Mouse (Mus musculus): Measurements from ENCODE around the gene Colgalt1.

DNA sequence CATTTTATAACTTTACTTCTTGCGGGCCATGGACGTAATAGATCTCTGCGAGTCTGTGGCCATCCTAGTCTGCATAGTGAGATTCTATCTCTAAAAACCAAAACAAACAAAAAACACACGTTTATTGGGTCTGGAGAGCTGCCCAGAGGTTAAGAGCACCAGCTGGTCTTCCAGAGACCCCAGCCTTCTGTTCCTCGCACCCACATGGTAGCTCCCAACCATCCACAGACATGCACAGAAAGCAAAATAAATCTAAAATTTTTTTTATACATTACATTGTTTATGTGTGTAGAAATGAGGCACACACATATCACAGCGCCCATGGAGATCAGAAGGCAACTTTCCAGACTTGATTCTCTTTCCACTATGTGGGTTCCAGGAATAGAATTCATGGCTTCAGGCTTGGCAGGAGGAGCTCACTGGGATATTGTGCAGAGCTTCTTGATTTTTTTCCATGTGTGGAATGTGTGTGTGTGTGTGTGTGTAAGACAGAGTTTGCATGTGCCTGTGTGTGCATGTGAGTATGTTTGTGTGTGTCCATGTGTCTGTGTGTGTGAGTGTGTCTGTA, 61.5 kb downstream of the Colgalt1 start:
- TF ChIP-seq POLR2A (IDR thresholded peaks at IDR 0.05; ENCODE audit: borderline replicate concordance, extremely low read depth, low read depth, low read length) (no peak), CTCF (IDR thresholded peaks at IDR 0.05; ENCODE audit: insufficient read depth, low read length) (no peak)
